Mouse (Mus musculus): ENCODE results near the gene Bhmt2.

Gene Bhmt2

DNA sequence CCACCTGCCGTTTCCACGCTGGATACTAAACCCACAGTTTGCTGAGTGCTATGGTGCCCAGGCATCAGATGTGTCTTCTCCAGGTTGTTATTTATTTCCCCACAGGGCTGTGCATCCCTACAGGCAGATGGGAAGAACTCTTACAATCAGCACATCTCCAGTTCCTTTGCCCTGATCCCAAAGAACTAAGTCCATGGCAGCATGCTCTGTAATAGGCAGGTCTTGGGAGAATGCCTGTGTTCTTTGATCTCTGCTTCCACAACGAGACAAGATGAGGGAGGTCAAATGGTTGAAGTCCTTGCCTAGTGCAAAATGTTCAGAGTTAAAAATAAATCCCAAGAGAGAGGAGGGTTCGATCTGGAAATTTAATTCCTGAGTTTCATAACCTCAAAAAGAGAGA lies 34.5 kb downstream of the Bhmt2 start:
- DNase-seq (ENCODE audit: low spot score in 2 of 2) = no peak

GRCm38 (mm10) chr13:93637282-93638245 lies 36.5 kb downstream of the Bhmt2 start, which contains the start of gene Bhmt:
Gene Bhmt (minus strand): TSS chr13:93637961.
- no peak for DNase-seq (ENCODE audit: low spot score in 2 of 2)

DNA sequence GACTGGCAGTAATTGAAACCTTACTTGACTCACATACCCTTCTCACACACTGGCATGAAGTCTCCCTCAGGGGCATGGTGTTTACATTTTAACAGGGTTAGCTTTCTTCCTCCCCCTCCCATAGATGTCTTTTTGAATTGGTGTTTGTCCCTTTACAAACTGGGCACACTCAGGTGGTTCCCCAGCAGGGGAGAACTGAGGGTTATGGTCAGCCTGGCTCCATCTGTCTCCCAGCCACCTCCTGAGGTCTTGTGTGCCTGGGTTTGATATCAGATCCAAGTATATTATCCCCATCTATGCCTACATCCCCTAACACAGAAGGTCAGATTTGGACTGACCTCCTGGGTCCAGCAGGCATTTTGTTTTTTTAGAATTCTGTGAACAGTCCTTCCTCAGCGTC lies 37.5 kb downstream of the Bhmt2 start:
- no peak for DNase-seq (ENCODE audit: low spot score in 2 of 2)

- DNase-seq (ENCODE audit: low spot score in 2 of 2) = no peak
These were observed 41.2 kb downstream of the Bhmt2 start for GRCm38 (mm10) chr13:93632927-93633326.

DNA sequence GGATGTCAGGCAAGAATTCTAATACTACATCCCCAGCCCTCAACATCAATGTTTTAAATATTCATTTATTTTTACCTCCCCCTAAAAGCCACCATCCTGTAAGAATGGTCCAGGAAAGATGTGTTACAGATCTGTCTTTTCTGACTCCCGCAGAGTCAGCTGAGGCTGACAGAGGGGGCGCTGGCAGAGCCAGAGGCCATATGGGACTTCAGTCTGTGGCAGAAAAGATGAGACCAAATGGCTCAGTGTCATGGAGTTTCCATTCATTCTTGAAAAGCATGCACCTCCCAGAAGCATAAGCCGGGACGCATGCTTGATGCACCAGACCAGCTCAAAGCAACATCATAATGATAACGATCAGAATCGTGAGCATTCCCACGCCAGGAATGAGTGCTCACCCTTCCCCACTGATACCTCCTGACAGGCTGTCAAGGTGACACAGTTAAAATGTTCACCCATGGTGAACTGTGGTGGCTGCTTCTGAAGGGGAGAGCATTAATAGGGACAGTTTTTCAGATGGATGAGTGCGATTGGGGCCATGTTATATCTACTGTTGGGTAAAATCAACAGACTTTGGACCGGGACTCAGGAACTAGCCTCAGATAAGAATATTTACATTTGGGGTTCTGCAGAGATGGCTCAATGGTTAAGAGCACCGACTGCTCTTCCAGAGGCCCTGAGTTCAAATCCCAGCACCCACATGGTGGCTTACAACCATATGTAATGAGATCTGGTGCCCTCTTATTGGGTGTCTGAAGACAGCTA lies 43.0 kb downstream of the Bhmt2 start:
- DNase-seq (ENCODE audit: low spot score in 2 of 2) = no peak

- no peak for DNase-seq (ENCODE audit: low spot score in 2 of 2)
These were observed 45.2 kb downstream of the Bhmt2 start for GRCm38 (mm10) chr13:93628861-93629260.

DNA sequence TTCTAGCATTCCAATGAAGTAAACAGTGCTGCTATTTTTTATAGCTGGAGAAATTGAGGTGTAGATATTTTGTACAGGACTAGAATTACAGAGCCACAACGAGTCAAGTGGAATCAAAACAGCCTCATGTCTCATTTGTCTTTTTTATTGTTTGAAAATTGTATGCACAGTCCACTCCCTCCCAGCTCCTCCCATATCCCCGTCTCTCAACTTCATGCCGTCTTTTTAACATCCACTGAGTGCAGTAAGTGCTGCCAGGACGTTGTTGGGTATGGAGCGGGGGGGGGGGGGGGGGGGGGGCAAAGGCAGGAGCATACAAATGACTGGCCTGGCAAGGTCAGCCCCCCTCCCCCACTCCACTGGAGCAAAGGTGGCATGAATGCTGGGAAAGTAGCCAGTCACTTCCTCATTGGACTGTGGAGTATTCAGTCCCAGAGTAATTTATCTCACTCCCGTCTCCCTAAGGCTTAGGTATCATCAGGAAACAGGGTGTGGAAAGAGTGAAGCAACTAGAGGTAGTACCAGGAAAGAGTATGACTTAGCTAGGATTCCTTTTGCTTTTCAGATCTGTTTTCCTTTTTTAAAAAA lies 59.6 kb downstream of the Bhmt2 start:
- DNase-seq (ENCODE audit: low spot score in 2 of 2) = no peak

DNA sequence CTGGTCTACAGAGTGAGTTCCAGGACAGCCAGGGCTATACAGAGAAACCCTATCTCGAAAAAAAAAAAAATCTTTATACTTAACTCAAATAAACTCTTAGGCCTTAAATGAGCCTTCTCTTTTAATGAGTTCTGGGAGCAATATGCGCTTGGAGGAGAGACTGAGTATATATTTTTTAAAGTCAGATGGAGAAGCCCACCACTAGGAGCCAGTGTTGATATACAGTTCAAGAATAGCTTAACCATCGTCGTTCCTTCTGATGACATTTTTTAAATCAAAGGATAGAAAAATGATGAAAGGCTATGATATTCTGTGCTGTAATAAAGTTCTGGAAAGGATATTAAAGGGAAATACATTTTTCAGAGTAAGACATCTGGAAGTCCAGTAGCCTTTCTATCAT lies 60.3 kb downstream of the Bhmt2 start:
- DNase-seq (ENCODE audit: low spot score in 2 of 2) = no peak

DNA sequence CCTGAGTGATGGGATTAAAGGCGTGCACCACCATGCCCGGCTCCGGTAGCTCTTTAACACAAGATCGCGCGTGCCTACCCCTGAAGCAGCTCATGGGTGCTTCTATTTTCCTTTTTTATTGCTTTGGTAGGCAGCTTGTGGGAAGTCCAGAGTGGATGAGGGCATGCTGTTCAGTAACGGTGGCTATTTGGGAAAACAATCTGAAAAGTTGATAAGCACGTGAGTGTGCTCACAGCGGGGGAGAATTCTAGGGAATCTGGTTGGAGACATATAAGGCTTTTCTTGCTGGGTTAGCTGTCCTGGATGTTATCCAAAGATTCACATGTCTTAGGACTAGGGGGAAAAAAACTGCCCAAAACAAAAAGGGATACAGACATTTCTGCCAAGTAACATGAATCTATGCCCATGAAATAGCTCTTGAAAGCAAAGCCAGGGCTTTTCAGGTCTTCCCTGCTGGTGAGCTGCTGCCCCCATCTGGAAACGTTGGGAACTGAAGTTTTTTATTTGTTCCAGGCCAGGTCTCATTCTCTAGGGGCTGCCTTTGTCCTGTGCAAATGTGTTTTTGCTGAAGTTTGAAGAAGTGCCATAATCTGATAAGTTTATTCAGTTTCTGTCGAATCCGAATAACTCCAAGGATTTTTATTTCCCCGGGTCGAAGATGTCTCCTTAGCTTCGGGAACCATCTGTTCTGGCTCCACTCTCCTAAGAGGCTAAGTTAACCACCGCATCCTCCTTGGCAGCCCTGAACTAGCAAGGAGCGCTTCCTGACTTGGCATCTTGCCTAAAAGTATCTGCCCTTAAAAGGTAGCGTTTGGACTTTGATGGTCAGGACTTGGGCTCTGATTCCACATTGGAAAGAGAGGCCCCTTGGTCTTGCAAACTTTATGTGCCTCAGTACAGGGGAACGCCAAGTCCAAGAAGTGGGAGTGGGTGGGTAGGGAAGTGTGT lies 61.2 kb downstream of the Bhmt2 start:
- DNase-seq (ENCODE audit: low spot score in 2 of 2) = peak; percentile 18 to 42

DNA sequence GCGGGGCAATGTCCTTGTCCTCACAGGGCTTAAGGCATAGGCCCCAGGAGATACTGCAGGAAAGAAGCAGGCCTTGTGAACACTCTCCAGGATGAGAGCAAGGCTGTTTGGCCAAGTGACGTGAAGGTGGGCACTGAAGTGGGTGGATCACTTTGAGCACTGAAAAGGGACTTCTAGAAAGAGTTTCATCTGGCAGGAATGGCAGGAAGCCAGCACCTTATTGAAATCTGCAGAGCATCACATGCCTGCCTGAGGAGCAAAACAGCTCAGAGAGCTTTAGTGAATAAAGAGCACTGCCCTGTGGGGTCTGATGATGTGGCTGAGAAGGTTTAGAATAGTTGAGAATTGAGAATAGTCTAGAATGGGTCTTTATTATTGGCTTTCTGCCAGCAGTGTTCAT lies 65.6 kb downstream of the Bhmt2 start:
- DNase-seq (ENCODE audit: low spot score in 2 of 2) = no peak

DNA sequence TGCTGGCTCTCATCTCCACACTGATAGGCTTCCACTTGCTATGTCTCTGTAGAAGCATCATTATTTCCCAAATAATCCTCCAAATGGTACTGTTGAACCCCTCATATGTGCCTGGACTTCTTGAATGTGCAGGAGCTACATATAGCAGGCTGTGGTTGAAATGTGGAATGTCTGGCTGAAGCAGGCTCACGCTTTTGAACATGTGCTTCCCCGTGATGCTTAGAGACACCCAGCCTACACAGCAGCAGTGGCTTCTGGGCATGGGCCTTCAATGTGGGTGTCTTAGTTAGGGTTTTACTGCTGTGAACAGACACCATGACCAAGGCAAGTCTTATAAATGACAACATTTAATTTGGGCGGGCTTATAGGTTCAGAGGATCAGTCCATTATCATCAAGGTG lies 66.4 kb downstream of the Bhmt2 start:
- DNase-seq (ENCODE audit: low spot score in 2 of 2) = no peak

DNA sequence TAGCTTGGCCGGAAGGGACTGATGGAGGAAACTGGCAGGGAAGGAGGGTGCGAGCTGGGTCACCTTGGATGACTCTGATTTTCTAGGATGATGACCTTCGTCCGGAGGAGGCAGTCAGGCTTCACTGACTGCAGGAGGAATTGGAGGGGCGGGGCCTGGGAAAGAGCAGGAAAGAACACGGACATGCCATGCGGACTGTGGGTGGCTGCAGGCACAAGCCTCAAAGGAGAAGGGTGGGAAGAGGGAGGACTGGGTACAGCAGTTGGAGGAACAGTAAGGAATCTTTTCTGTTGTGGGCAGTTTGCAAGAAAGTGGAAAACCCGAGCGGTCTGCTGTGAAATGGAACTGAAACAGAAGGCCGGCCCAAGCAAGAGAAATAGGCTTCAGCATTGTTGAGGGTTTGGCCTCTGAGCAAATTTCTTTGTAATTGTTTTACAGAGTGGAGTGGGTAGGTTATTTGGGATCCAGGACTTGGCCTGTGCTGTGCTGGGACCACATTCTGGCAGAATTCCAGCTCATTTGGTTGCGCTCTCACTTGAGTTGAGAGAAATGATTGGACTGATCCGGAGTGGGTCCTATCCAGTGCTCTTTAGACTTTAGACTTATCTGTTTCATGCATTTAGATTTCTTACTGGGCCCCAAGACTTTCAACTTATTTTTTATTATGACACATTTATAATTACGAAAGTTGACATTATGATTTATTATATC lies 67.1 kb downstream of the Bhmt2 start:
- no peak for DNase-seq (ENCODE audit: low spot score in 2 of 2)
